Mouse (Mus musculus): Measurements from ENCODE around the gene Ttc16. TPM values are rescaled to one million over a fixed set of nuclear protein-coding genes. Genes with fewer than 3 reads are reported as not detected.

Gene Ttc16
- polyA plus RNA-seq, 1 experiment = 2.0 TPM

DNA sequence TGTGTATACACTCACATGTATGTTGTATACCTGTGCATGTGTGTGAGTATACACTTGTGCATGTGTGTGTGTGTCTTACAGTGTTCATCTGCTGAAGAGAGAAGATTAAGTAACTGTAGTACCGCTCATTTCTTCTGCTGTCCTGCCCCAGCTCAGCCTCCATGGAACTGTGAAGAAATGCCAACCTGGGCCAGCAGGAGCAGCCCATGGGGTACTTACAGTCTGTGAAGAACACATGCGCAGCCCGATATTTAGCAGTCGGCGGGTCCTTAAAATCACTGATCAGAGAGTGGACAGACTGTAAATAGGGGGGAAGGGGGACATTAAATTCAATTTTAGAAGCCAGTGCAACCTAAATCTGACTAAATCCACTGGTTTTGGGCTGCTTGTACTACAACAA is 42.8 kb upstream of the Ttc16 start:
- peak in 1 of 2 experiments; percentile 35 for DNase-seq
- Histone ChIP-seq H3K27me3 (ENCODE audit: control insufficient read depth, insufficient read depth, low read length) (no peaks in the 10 kb centered on the region), H3K4me1 (ENCODE audit: control insufficient read depth, insufficient read depth, low read length) (peaks cover 63% of the 10 kb centered on the region), H3K4me3 (replicated peaks; ENCODE audit: insufficient read depth, low read depth, low read length) (no peak overlapping the region), H3K27ac (ENCODE audit: insufficient read depth, low read length) (peak overlapping the region; percentile 96)
- WGBS = 16% methylated on average over 5 of the region's 5 CpGs
- no peak for TF ChIP-seq CTCF (IDR thresholded peaks at IDR 0.05; ENCODE audit: borderline replicate concordance, insufficient read depth, low read depth, low read length)
- no peak for TF ChIP-seq POLR2A (IDR thresholded peaks at IDR 0.05; ENCODE audit: borderline replicate concordance, insufficient read depth, low read length)

DNA sequence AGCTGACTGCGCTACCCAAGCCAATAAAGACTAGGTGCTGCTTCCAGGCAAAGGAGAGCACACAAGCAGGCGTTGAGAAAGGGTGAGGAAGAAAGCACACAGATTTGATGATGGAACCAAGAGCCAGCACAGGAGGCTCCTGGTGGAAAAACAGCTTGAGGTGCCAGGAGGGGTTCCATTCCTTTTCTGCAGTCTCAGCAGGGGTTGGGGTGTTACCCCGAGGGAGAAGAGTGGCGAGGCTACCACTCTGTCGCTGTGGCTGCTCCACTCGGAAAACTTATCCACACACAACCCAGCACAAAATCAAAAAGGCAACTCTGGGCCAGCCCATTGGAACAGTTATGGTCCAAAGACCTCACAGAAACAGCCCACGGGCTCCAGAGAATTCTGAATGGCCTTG is 42.2 kb upstream of the Ttc16 start:
- no peak for DNase-seq
- Histone ChIP-seq H3K4me1 (ENCODE audit: control insufficient read depth, insufficient read depth, low read length) (peaks cover 63% of the 10 kb centered on the region), H3K27ac (ENCODE audit: insufficient read depth, low read length) (peak overlapping the region; percentile 96), H3K4me3 (replicated peaks; ENCODE audit: insufficient read depth, low read depth, low read length) (no peak overlapping the region), H3K27me3 (ENCODE audit: control insufficient read depth, insufficient read depth, low read length) (no peaks in the 10 kb centered on the region)
- WGBS = 4% methylated on average over 7 of the region's 7 CpGs
- no peak for TF ChIP-seq CTCF (IDR thresholded peaks at IDR 0.05; ENCODE audit: borderline replicate concordance, insufficient read depth, low read depth, low read length)
- no peak for TF ChIP-seq POLR2A (IDR thresholded peaks at IDR 0.05; ENCODE audit: borderline replicate concordance, insufficient read depth, low read length)

DNA sequence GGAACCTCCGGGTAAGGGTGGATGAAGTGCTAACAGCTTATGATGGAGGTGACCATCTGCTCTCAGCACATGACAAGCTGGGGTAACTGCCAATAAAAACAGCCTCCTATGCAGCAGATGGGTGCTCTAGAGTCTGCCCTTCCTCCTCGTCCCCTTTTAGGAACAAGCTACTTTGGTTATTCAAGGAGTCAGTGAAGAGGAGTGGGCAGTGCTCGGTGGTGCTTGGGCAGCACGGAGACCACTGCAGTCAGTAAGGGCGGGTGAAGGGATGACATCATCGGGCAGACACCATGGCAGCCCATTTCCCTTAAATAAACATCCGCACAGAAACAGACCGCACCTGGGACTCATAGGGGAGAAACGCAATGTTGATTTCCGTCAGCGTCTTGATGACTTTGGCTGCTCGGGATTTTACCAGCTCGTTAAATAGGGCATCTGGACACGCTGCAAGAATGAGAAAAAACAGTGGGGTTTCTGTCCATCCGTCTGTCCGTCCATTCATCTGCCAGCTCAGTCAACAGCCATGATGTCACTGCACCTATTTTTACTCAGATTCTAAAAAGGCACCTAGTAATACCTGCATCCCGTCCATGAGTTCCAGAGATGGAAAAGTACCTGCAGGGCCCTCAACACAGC is 41.6 kb upstream of the Ttc16 start:
- Histone ChIP-seq H3K4me3 (replicated peaks; ENCODE audit: insufficient read depth, low read depth, low read length) (no peak overlapping the region), H3K4me1 (ENCODE audit: control insufficient read depth, insufficient read depth, low read length) (peaks cover 62% of the 10 kb centered on the region), H3K27me3 (ENCODE audit: control insufficient read depth, insufficient read depth, low read length) (no peaks in the 10 kb centered on the region), H3K27ac (ENCODE audit: insufficient read depth, low read length) (peak overlapping the region; percentile 96)
- TF ChIP-seq CTCF (IDR thresholded peaks at IDR 0.05; ENCODE audit: borderline replicate concordance, insufficient read depth, low read depth, low read length) (no peak), POLR2A (IDR thresholded peaks at IDR 0.05; ENCODE audit: borderline replicate concordance, insufficient read depth, low read length) (peak; percentile 26; the same call in 1 of the 2 replicates)
- DNase-seq = peak; percentile 87 to 95
- WGBS = 8% methylated on average over 17 of the region's 17 CpGs

GRCm38 (mm10) chr2:32816497-32816896 is 41.1 kb upstream of the Ttc16 start:
- DNase-seq = peak; percentile 46 to 55
- no peak for TF ChIP-seq POLR2A (IDR thresholded peaks at IDR 0.05; ENCODE audit: borderline replicate concordance, insufficient read depth, low read length)
- no peak for TF ChIP-seq CTCF (IDR thresholded peaks at IDR 0.05; ENCODE audit: borderline replicate concordance, insufficient read depth, low read depth, low read length)
- 32% methylated on average over 2 of the region's 2 CpGs for WGBS
- peak overlapping the region; percentile 99 for H3K27ac ChIP-seq (ENCODE audit: insufficient read depth, low read length)
- H3K4me3 ChIP-seq (replicated peaks; ENCODE audit: insufficient read depth, low read depth, low read length) = no peak overlapping the region
- no peaks in the 10 kb centered on the region for H3K27me3 ChIP-seq (ENCODE audit: control insufficient read depth, insufficient read depth, low read length)
- H3K4me1 ChIP-seq (ENCODE audit: control insufficient read depth, insufficient read depth, low read length) = peaks cover 63% of the 10 kb centered on the region

DNA sequence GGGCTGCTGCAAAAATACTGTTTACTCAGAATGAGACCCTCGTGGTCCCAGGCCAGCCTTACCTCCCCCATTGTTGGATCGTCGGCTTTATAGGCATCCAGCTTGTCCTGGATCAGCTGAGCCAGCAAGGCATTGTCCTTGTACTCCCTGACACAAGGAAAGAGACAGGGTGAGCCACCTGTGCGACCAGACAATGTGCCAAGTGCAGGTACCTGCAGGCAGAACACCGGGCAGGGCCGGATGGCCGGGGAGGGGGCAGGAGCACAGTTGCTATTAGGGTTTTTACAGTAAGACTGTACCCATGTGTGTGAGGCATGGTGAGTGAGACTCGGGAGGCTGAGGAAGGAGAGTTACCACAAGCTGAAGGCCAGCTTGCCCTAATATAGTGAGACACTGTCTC is 36.5 kb upstream of the Ttc16 start:
- TF ChIP-seq CTCF (IDR thresholded peaks at IDR 0.05; ENCODE audit: borderline replicate concordance, insufficient read depth, low read depth, low read length) (no peak), POLR2A (IDR thresholded peaks at IDR 0.05; ENCODE audit: borderline replicate concordance, insufficient read depth, low read length) (no peak)
- H3K27me3 ChIP-seq (ENCODE audit: control insufficient read depth, insufficient read depth, low read length) = no peaks in the 10 kb centered on the region
- WGBS = 13% methylated on average over 8 of the region's 8 CpGs
- peak overlapping the region; percentile 97 for H3K27ac ChIP-seq (ENCODE audit: insufficient read depth, low read length)
- peaks cover 58% of the 10 kb centered on the region for H3K4me1 ChIP-seq (ENCODE audit: control insufficient read depth, insufficient read depth, low read length)
- no peak overlapping the region for H3K4me3 ChIP-seq (replicated peaks; ENCODE audit: insufficient read depth, low read depth, low read length)
- peak; percentile 73 to 85 for DNase-seq

DNA sequence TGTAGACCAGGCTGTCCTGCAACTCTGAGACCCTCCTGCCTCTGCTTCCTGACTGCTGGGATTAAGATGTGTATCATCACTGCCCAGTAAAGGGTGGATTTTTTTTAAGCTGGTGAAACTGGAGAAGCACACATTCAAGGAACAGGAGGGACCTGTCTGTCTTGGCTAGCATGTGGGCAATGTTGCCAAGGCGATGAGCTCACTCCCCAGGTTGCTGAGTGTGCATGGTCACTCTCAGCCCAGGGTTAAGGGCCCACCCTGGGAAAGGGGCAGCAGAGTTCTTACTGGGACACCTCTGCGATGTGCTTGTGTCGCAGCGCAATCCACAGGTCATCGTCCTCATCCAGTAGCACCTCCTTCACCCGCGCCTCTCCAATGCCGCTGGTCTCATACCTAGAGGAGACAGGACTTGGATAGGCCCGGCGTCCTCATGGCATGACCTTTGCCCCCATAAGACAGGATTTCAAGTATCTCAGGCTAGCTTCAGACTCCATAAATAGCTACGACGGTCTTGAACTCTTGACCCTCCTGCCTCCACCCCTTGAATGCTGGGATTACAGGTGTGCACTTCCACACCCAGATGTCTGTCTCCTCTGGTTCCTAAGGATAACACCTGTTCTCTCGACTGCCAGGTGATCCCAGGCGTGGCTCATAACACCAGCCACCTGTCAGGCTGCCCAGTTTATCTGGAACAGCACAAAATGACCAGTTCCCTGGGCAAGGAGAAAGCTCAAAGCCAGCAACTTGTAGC is 33.6 kb upstream of the Ttc16 start:
- 82% methylated on average over 14 of the region's 14 CpGs for WGBS

GRCm38 (mm10) chr2:32798251-32798962 is 23.0 kb upstream of the Ttc16 start:
- peak overlapping the region; percentile 34; the same call in 1 of the 2 replicates for H3K27ac ChIP-seq (ENCODE audit: insufficient read depth, low read length)
- no peak overlapping the region for H3K4me3 ChIP-seq (replicated peaks; ENCODE audit: insufficient read depth, low read depth, low read length)
- no peaks in the 10 kb centered on the region for H3K27me3 ChIP-seq (ENCODE audit: control insufficient read depth, insufficient read depth, low read length)
- TF ChIP-seq POLR2A (IDR thresholded peaks at IDR 0.05; ENCODE audit: borderline replicate concordance, insufficient read depth, low read length) (no peak), CTCF (IDR thresholded peaks at IDR 0.05; ENCODE audit: borderline replicate concordance, insufficient read depth, low read depth, low read length) (no peak)
- peaks cover 23% of the 10 kb centered on the region for H3K4me1 ChIP-seq (ENCODE audit: control insufficient read depth, insufficient read depth, low read length)
- no peak for DNase-seq
- WGBS = 52% methylated on average over 10 of the region's 10 CpGs

More for the DNA sequence above, 33.6 kb upstream of the Ttc16 start:
- Histone ChIP-seq H3K27me3 (ENCODE audit: control insufficient read depth, insufficient read depth, low read length) (no peaks in the 10 kb centered on the region), H3K4me3 (replicated peaks; ENCODE audit: insufficient read depth, low read depth, low read length) (no peak overlapping the region), H3K27ac (ENCODE audit: insufficient read depth, low read length) (0 out of 2 replicates have a peak overlapping the region, but pooled peaks have one; percentile 11), H3K4me1 (ENCODE audit: control insufficient read depth, insufficient read depth, low read length) (peaks cover 48% of the 10 kb centered on the region)
- TF ChIP-seq POLR2A (IDR thresholded peaks at IDR 0.05; ENCODE audit: borderline replicate concordance, insufficient read depth, low read length) (no peak), CTCF (IDR thresholded peaks at IDR 0.05; ENCODE audit: borderline replicate concordance, insufficient read depth, low read depth, low read length) (no peak)
- DNase-seq = peak in 1 of 2 experiments; percentile 55

All from cerebellum, adult 2 months (tissue).